Mouse (Mus musculus): ENCODE measurements around the gene Foxn1. TPM values are rescaled to one million over a fixed set of nuclear protein-coding genes. Genes with fewer than 3 reads are reported as not detected.

Gene Foxn1
- total RNA-seq, 2 experiments from 2014 or later, result not detected

GRCm38 (mm10) chr11:78328512-78329056 is 57.8 kb downstream of the Foxn1 start:
- no peak for DNase-seq (ENCODE audit: low spot score in 2 of 2)

GRCm38 (mm10) chr11:78327634-78328511 is 58.5 kb downstream of the Foxn1 start, which contains the start of gene Pigs:
TSS of gene Pigs (plus strand) at chr11:78328415.
- peak; percentile 96 for DNase-seq (ENCODE audit: low spot score in 2 of 2)

- DNase-seq (ENCODE audit: low spot score in 2 of 2), result no peak
Observed at GRCm38 (mm10) chr11:78327215-78327614, 59.1 kb downstream of the Foxn1 start.

DNA sequence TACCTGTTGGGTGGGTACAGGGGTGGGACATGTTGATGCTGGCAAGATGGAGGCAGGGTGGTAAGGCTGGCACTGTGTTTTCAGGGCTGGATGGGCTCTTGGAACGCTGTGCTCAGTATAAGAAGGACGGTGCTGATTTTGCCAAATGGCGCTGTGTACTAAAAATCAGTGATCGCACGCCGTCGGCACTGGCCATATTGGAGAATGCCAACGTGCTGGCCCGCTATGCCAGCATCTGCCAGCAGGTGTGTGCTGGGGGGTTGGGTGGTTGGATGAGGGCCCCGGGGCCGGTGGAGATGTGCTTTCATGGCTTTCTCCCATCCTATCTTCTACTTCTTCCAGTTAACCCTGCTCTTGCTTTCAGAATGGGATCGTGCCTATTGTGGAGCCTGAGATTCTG is 61.4 kb downstream of the Foxn1 start:
- peak in 1 of 2 experiments; percentile 20 for DNase-seq (ENCODE audit: low spot score in 2 of 2)

GRCm38 (mm10) chr11:78324000-78324785 is 62.2 kb downstream of the Foxn1 start:
- peak; percentile 64 to 77 for DNase-seq (ENCODE audit: low spot score in 2 of 2)

- DNase-seq (ENCODE audit: low spot score in 2 of 2), result peak; percentile 66 to 77
Observed at GRCm38 (mm10) chr11:78322860-78323259, 63.5 kb downstream of the Foxn1 start, which contains the start of gene Aldoc. TSS of gene Aldoc (plus strand) at chr11:78322968.

DNA sequence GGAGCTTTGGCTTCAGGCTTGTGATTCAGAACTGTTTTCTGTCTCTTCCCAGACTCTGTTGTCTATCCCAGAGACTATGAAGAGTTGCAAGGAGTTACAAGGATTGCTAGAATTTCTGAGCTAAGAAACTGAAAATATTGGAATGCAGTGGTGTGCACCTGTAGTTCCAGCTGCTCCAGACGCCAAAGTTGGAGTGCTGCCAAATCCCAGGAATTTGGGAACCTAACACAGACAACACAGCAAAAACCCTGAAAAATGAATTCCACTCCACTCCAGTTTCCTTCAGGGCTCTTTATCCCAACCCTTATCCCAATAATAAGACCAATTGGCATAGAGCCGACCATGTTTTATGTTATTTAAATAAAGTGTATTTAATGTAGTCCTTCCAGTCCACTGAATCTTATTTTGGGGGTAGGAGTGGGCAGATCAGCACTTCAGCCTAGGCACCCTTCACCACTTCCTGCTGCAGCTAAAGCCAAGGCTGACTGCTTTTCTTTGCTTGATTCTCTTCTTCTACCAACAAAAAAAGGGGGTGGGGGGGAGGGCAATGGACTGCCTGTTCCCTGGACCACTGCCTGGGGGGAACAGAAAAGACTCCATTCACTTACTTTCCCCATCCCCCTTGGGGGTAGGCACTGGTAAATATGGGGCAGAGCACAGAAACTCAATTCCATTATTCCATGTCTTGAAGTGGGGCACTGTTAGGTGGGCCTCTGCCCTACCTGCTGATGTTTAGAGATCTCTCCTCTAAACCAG is 64.1 kb downstream of the Foxn1 start:
- DNase-seq (ENCODE audit: low spot score in 2 of 2), result no peak

GRCm38 (mm10) chr11:78318411-78318810 is 67.9 kb downstream of the Foxn1 start:
- no peak for DNase-seq (ENCODE audit: low spot score in 2 of 2)

- no peak for DNase-seq (ENCODE audit: low spot score in 2 of 2)
Observed at GRCm38 (mm10) chr11:78313662-78314061, 72.7 kb downstream of the Foxn1 start.

DNA sequence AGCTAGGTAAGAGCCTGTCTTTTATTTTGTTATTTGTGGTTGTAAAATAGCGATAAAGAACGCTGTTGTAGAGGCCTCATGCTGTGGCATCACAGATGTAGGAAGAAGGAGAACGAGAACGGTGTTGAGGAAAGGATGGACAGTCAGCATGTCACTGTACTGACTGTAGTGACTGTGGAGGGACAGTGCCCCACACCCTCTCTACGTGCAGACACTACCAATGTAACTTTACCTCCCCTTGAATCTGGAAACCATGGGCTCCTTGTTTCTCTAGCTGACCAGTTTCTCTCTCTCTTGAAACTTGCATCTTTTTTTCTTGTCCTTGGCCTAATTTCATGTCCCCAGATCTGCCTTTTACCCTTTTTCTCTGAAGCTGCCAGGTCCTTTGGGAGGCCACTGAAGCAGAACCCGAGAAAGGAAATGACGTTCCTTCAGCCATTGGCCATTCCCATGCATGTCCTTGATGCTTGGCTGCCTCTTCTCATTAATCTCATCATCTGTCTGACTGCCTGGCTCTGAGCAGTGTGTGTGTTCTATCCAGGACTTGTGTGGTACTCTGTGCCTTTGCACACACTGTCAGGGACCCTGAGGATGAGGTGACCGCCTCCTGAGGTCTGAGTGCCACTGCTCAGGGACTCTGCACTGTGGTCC is 75.4 kb downstream of the Foxn1 start:
- no peak for DNase-seq (ENCODE audit: low spot score in 2 of 2)

Other genes with a start within 250 kb of the Foxn1 start
- gene Traf4, start 221.0 kb downstream of the Foxn1 start, total RNA-seq (2021), result 10 to 100 TPM; 47.8 to 48.9 TPM
- gene Nek8, start 209.9 kb downstream of the Foxn1 start, total RNA-seq (2021), result 1 to 10 TPM; 6.2 to 6.4 TPM
- gene Tlcd1, start 209.8 kb downstream of the Foxn1 start, total RNA-seq (2021), result 10 to 100 TPM; 37.0 to 38.8 TPM
- 100 to 1,000 TPM; 878 to 942 TPM for gene Rpl23a, start 203.0 kb downstream of the Foxn1 start, total RNA-seq (2021)
- gene Rab34, start 198.1 kb downstream of the Foxn1 start, total RNA-seq (2021), result 10 to 100 TPM; 40.9 to 42.2 TPM
- gene Proca1, start 193.2 kb downstream of the Foxn1 start, total RNA-seq (2021), result 1 to 10 TPM; 4.5 to 5.8 TPM
- 10 to 100 TPM; 57.0 to 67.2 TPM for gene Sdf2, start 140.8 kb downstream of the Foxn1 start, total RNA-seq (2021)
- 10 to 100 TPM; 91.6 to 94.6 TPM for gene Supt6, start 140.6 kb downstream of the Foxn1 start, total RNA-seq (2021)
- 100 to 1,000 TPM; 174 to 188 TPM for gene 2610507B11Rik, start 124.8 kb downstream of the Foxn1 start, total RNA-seq (2021)
- 1 to 10 TPM in 1 of 2 experiments, under 1 TPM in 1; 0.47 to 1.8 TPM for gene BC030499, start 95.7 kb downstream of the Foxn1 start, total RNA-seq (2021)
- gene Spag5, start 85.0 kb downstream of the Foxn1 start, total RNA-seq (2021), result 1 to 10 TPM; 6.5 to 7.1 TPM
- gene Aldoc, start 63.6 kb downstream of the Foxn1 start, total RNA-seq (2021), result 100 to 1,000 TPM; 396 to 461 TPM
- gene Pigs, start 58.1 kb downstream of the Foxn1 start, total RNA-seq (2021), result 10 to 100 TPM; 75.0 to 75.9 TPM
- 10 to 100 TPM; 37.6 to 39.0 TPM for gene Unc119, start 43.1 kb downstream of the Foxn1 start, total RNA-seq (2021)
- not detected for gene Slc13a2, start 35.7 kb upstream of the Foxn1 start, total RNA-seq (2021)
- gene Slc46a1, start 79.1 kb upstream of the Foxn1 start, total RNA-seq (2021), result 10 to 100 TPM; 10.7 to 13.0 TPM
- 10 to 100 TPM; 55.9 to 59.0 TPM for gene Sarm1, start 111.2 kb upstream of the Foxn1 start, total RNA-seq (2021)
- 10 to 100 TPM; 65.7 to 66.3 TPM for gene Vtn, start 112.5 kb upstream of the Foxn1 start, total RNA-seq (2021)
- gene Sebox, start 116.9 kb upstream of the Foxn1 start, total RNA-seq (2021), result 1 to 10 TPM; 2.4 to 3.1 TPM
- 10 to 100 TPM; 34.2 to 40.6 TPM for gene Tmem199, start 125.6 kb upstream of the Foxn1 start, total RNA-seq (2021)
- gene Poldip2, start 125.6 kb upstream of the Foxn1 start, total RNA-seq (2021), result 100 to 1,000 TPM; 116 to 126 TPM
- 10 to 100 TPM; 46.3 to 47.5 TPM for gene Tnfaip1, start 149.8 kb upstream of the Foxn1 start, total RNA-seq (2021)
- 10 to 100 TPM; 74.0 to 76.6 TPM for gene Ift20, start 149.8 kb upstream of the Foxn1 start, total RNA-seq (2021)
- 10 to 100 TPM; 21.7 to 22.8 TPM for gene Tmem97, start 164.2 kb upstream of the Foxn1 start, total RNA-seq (2021)

Measured in layer of hippocampus, postnatal 10 days (tissue).